Mouse (Mus musculus) ES-Bruce4 (cell line): ENCODE data around the gene Hormad1.

Experiments used
- CTCF ChIP-seq: IDR thresholded peaks from one replicate; pipeline ENCODE4 v1.8.1; 2011; ENCODE audit warnings: low read depth, low read length
- EP300 ChIP-seq: IDR thresholded peaks from 2 replicates; pipeline ENCODE4 v1.6.1; 2011; ENCODE audit warnings: low read depth, low read length; ENCODE audit not compliant: insufficient read depth
- POLR2A ChIP-seq: IDR thresholded peaks from one replicate; pipeline ENCODE4 v1.8.1; 2011; ENCODE audit warnings: low read length; ENCODE audit not compliant: insufficient read depth

DNA sequence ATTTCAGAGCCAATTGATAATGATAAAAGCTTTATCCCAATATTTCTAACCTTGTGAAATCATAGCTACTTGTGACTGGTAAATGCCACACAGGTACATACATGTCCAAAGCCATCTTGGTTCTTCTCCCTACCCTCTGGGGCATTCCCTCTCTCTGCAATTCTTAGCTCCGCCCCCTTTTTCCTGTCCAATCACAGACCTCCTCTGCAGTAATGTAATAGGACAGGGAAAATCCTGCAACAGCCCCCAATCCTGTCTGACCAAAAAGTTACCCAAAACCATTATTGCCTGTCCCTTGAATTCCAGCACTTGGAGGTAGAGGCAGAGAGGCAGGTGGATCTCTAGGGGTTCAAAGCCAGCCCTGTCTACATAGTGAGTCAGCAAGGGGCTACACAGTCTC lies 61.8 kb downstream of the Hormad1 start:
- no peak for TF ChIP-seq POLR2A
- no peak for TF ChIP-seq CTCF
- no peak for TF ChIP-seq EP300
